Comparison of ENCODE assay signal across 35 mouse cellular contexts in the genomic region with DNA sequence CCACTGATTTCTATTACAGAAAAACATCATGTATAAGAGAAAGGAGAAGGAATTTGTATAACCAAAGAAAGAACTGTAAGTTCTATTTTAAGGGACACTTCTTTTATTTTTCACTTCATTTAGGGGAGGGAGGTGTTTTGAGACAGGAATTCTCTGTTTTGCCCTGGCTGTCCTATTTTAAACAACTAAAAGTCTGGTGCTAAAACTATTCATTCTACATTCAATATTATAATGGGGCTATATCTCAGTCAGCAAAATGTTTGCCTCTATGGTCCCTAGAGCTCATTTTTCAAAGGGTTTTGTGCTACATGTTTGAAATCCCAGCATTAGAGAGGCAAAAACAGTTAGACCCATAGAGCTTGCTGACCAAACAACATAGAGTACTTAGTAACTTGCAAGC.
"Had no signal": no experiment of that assay in that cellular context is flagged by ENCODE, and none has a peak within 500 bp of the region (broad histone marks: within the 10 kb centered on the region; RNA-seq: fewer than 3 reads in every experiment).

No protein-coding gene starts in this region.

- H3K9me3 ChIP-seq: heart, embryonic 10.5 days; heart, embryonic 12.5 days; heart, embryonic 13.5 days; heart, embryonic 15.5 days; hindbrain, embryonic 10.5 days; hindbrain, embryonic 12.5 days; hindbrain, embryonic 13.5 days; hindbrain, embryonic 15.5 days; intestine, embryonic 15.5 days; kidney, embryonic 15.5 days had no signal

- H3K4me2 ChIP-seq: heart, embryonic 11.5 days; heart, embryonic 12.5 days; heart, embryonic 13.5 days; heart, embryonic 15.5 days; hindbrain, embryonic 12.5 days; hindbrain, embryonic 13.5 days; hindbrain, embryonic 14.5 days; hindbrain, embryonic 15.5 days; intestine, embryonic 15.5 days; kidney, embryonic 15.5 days had no signal

- ATAC-seq: hindbrain, embryonic 16.5 days; hindbrain, postnatal 0 days; inflammation-experienced regulatory T-cells, adult 6 months; intestine, embryonic 15.5 days; intestine, embryonic 16.5 days; intestine, postnatal 0 days had no signal

- H3K36me3 ChIP-seq: heart, embryonic 10.5 days; heart, embryonic 12.5 days; heart, embryonic 13.5 days; heart, embryonic 15.5 days; hindbrain, embryonic 10.5 days; hindbrain, embryonic 12.5 days; hindbrain, embryonic 13.5 days; hindbrain, embryonic 15.5 days; intestine, embryonic 15.5 days; kidney, embryonic 15.5 days had no signal

- H3K27ac ChIP-seq: heart, embryonic 10.5 days; heart, embryonic 13.5 days; heart, embryonic 15.5 days; hindbrain, embryonic 10.5 days; hindbrain, embryonic 12.5 days; hindbrain, embryonic 13.5 days; hindbrain, embryonic 14.5 days; hindbrain, embryonic 15.5 days; hindbrain, postnatal 0 days; intestine, embryonic 15.5 days; kidney, embryonic 15.5 days; kidney, postnatal 0 days; layer of hippocampus, adult 2 months had no signal

- H3K4me3 ChIP-seq: heart, embryonic 10.5 days; heart, embryonic 12.5 days; heart, embryonic 13.5 days; heart, embryonic 15.5 days; hindbrain, embryonic 10.5 days; hindbrain, embryonic 12.5 days; hindbrain, embryonic 13.5 days; hindbrain, embryonic 15.5 days; intestine, embryonic 15.5 days; kidney, embryonic 15.5 days; layer of hippocampus, adult 2 months had no signal

- H3K27me3 ChIP-seq: heart, embryonic 12.5 days; heart, embryonic 13.5 days; heart, embryonic 15.5 days; hindbrain, embryonic 12.5 days; hindbrain, embryonic 13.5 days; hindbrain, embryonic 15.5 days; intestine, embryonic 15.5 days; kidney, embryonic 15.5 days had no signal

- H3K4me1 ChIP-seq: heart, embryonic 12.5 days; heart, embryonic 13.5 days; heart, embryonic 15.5 days; hindbrain, embryonic 10.5 days; hindbrain, embryonic 12.5 days; hindbrain, embryonic 15.5 days; intestine, embryonic 15.5 days; kidney, embryonic 15.5 days had no signal

- H3K9ac ChIP-seq: heart, embryonic 12.5 days; heart, embryonic 13.5 days; heart, embryonic 15.5 days; hindbrain, embryonic 12.5 days; hindbrain, embryonic 13.5 days; hindbrain, embryonic 14.5 days; hindbrain, embryonic 15.5 days; intestine, embryonic 15.5 days; kidney, embryonic 15.5 days had no signal

- DNase-seq: heart, postnatal 10 days; heart, postnatal 14 days; heart, postnatal 36 days; heart, postnatal 4 days; kidney, adult 11 months; kidney, adult 18-20 months; kidney, adult 2 months; kidney, adult 8-10 months; kidney, adult 9 months; kidney, postnatal 10 days; kidney, postnatal 14 days; kidney, postnatal 25 days; kidney, postnatal 36 days; kidney, postnatal 4 days; layer of hippocampus, adult 9-11 months; layer of hippocampus, postnatal 36 days had no signal
